ENCODE assay signal across 9 mouse cellular contexts in the genomic region with DNA sequence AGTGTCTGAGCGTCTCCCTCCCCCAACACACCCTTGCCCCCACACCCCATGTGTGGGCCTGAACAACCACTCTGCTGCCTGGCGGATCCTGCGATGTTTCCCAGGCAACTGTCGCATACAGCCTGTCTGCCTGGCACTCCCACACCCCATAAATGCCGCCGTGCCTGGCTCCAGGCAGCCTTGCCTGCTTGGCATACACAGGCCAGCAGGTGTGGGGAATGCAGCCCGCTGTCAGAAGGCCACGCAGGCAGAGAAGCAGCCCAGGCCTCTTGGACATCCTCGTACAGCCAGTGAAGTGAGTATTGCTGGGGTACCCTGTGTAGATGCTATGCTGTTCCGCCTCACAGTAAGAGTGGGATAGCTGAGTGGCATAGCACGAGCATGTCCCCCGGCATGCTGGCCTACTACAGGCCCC. TPM values are rescaled to one million over a fixed set of nuclear protein-coding genes. Genes with fewer than 3 reads are reported as not detected.
DNase-seq lines count a peak whose midpoint lies in the region; ATAC-seq and TF ChIP-seq lines count a peak whose summit lies in the region.
"Had no signal": no experiment of that assay in that cellular context is flagged by ENCODE, and none has a peak within 500 bp of the region (broad histone marks: within the 10 kb centered on the region; RNA-seq: fewer than 3 reads in every experiment).

No protein-coding gene starts in this region.

- TF ChIP-seq EP300 in lung, postnatal 0 days (IDR thresholded peaks at IDR 0.05), result no peak

- TF ChIP-seq POLR2A in thymus, adult 2 months (IDR thresholded peaks at IDR 0.05; ENCODE audit: control insufficient read depth, extremely low read depth, insufficient read depth, low read length, poor library complexity), result no peak

- no peaks in the 10 kb centered on the region for H3K27me3 ChIP-seq in lung, postnatal 0 days (replicated peaks; ENCODE audit: insufficient read depth, low read length)
- no peaks in the 10 kb centered on the region for H3K27me3 ChIP-seq in hindbrain, embryonic 12.5 days
- no peaks in the 10 kb centered on the region for H3K27me3 ChIP-seq in thymus, adult 2 months (ENCODE audit: control insufficient read depth, insufficient read depth, low read length)
- H3K27me3 ChIP-seq: Patski had no signal

- no peak overlapping the region for H3K4me3 ChIP-seq in lung, postnatal 0 days (ENCODE audit: low read depth, low read length)
- no peak overlapping the region for H3K4me3 ChIP-seq in hindbrain, embryonic 12.5 days
- no peak overlapping the region for H3K4me3 ChIP-seq in thymus, adult 2 months (ENCODE audit: control insufficient read depth, insufficient read depth, low read length)

- peak; percentile 30; the same call in 1 of the 2 replicates for TF ChIP-seq CTCF in lung, postnatal 0 days (IDR thresholded peaks at IDR 0.05)
- TF ChIP-seq CTCF in thymus, adult 2 months (IDR thresholded peaks at IDR 0.05; ENCODE audit: borderline replicate concordance, control insufficient read depth, extremely low read depth, insufficient read depth, low read length, poor library complexity), result no peak

- peak; percentile 61 for DNase-seq in lung, postnatal 0 days (ENCODE audit: low spot score)
- no peak for DNase-seq in lung, postnatal 36 days
- DNase-seq in cerebellum, adult 9-10 months, result peak; percentile 89
- DNase-seq in left cerebral cortex, adult 11 months (ENCODE audit: low spot score), result peak; percentile 73
- DNase-seq in right cerebral cortex, postnatal 36 days (ENCODE audit: low spot score in 2 of 2), result peak; percentile 82 to 83
- DNase-seq in thymus, adult 2 months, result no peak
- no peak for DNase-seq in thymus, postnatal 4 days

- H3K4me1 ChIP-seq in lung, postnatal 0 days (ENCODE audit: insufficient read depth, low read depth, low read length), result peaks cover 6% of the 10 kb centered on the region
- H3K4me1 ChIP-seq in hindbrain, embryonic 12.5 days, result peaks cover 18% of the 10 kb centered on the region
- peaks cover 14% of the 10 kb centered on the region for H3K4me1 ChIP-seq in thymus, adult 2 months (replicated peaks; ENCODE audit: control insufficient read depth, insufficient read depth, low read length)

- H3K36me3 ChIP-seq in lung, postnatal 0 days (ENCODE audit: insufficient read depth, low read length), result no peaks in the 10 kb centered on the region
- H3K36me3 ChIP-seq in hindbrain, embryonic 12.5 days, result no peaks in the 10 kb centered on the region
- no peaks in the 10 kb centered on the region for H3K36me3 ChIP-seq in thymus, adult 2 months (ENCODE audit: control insufficient read depth, insufficient read depth, low read length)

- H3K9me3 ChIP-seq in lung, postnatal 0 days (ENCODE audit: low read length), result no peaks in the 10 kb centered on the region
- no peaks in the 10 kb centered on the region for H3K9me3 ChIP-seq in hindbrain, embryonic 12.5 days (replicated peaks)

- ATAC-seq in lung, postnatal 0 days, result no peak
- ATAC-seq in hindbrain, embryonic 12.5 days (ENCODE audit: low FRiP score), result no peak
- ATAC-seq: Patski had no signal

- H3K9ac ChIP-seq in lung, postnatal 0 days (replicated peaks; ENCODE audit: low read depth), result no peak overlapping the region
- H3K9ac ChIP-seq in hindbrain, embryonic 12.5 days, result peak overlapping the region; percentile 33; the same call in 1 of the 2 replicates

- 51% methylated on average over 12 of the region's 12 CpGs for WGBS in lung, postnatal 0 days
- WGBS in hindbrain, embryonic 12.5 days, result 79% methylated on average over 12 of the region's 12 CpGs
- 94% methylated on average over 12 of the region's 12 CpGs for WGBS in thymus, adult 2 months

- H3K4me2 ChIP-seq in lung, postnatal 0 days (replicated peaks; ENCODE audit: low read depth, low read length), result no peak overlapping the region
- no peak overlapping the region for H3K4me2 ChIP-seq in hindbrain, embryonic 12.5 days (replicated peaks)

- no peak overlapping the region for H3K27ac ChIP-seq in lung, postnatal 0 days (ENCODE audit: low read length)
- H3K27ac ChIP-seq in hindbrain, embryonic 12.5 days, result 0 out of 2 replicates have a peak overlapping the region, but pooled peaks have one; percentile 35
- H3K27ac ChIP-seq in thymus, adult 2 months (ENCODE audit: control insufficient read depth, insufficient read depth, low read length), result no peak overlapping the region

RNA-seq across cellular contexts. Expression of gene Faap20, which starts 2.9 kb away (rescaled TPM):
- 61.4 and 66.6 TPM in 2 replicates for polyA plus RNA-seq in lung, postnatal 0 days (2015; fragmentation: Nextera tagmentation; extraction: Ambion mirVana)
- polyA plus RNA-seq in hindbrain, embryonic 12.5 days (2016; fragmentation: Nextera tagmentation; extraction: Ambion mirVana), result 90.8 and 98.6 TPM in 2 replicates
- 85.7 and 91.3 TPM in 2 replicates for polyA plus RNA-seq in thymus, adult 2 months (2012; rRNA removed)

RNA-seq across cellular contexts. Expression of gene Ski, which starts 24.3 kb away (rescaled TPM):
- polyA plus RNA-seq in lung, postnatal 0 days (2015; fragmentation: Nextera tagmentation; extraction: Ambion mirVana), result 22.6 and 23.2 TPM in 2 replicates
- polyA plus RNA-seq in hindbrain, embryonic 12.5 days (2016; fragmentation: Nextera tagmentation; extraction: Ambion mirVana), result 12.6 and 13.5 TPM in 2 replicates
- polyA plus RNA-seq in thymus, adult 2 months (2012; rRNA removed), result 70.5 and 79.5 TPM in 2 replicates

Comparison
In these comparisons a context has a peak if more than half of its experiments do, and no peak if none do; other contexts are left out.
1. DNase-seq: peak in lung, postnatal 0 days (single experiment), cerebellum, adult 9-10 months (single experiment), left cerebral cortex, adult 11 months (single experiment) and right cerebral cortex, postnatal 36 days (2 of 2); none in lung, postnatal 36 days (single experiment), thymus, adult 2 months (single experiment) and thymus, postnatal 4 days (single experiment).